Mouse (Mus musculus) large intestine, adult 2 months (tissue): ENCODE results near the gene Brd1. TPM values are rescaled to one million over a fixed set of nuclear protein-coding genes. Genes with fewer than 3 reads are reported as not detected.

Experiments
- polyA plus RNA-seq: library from polyadenylated mRNA; depleted of rRNA; stranded (reverse); fragments of >200 nt; gene quantifications from 2 replicates; pipeline ENCODE4 v1.2.3, GENCODE M21; 2012; rRNA removed

Gene Brd1
- polyA plus RNA-seq, 1 experiment: 11.7 TPM

Other genes with a start within 250 kb of the Brd1 start
- not detected in 2 replicates for gene Zdhhc25, start 133.9 kb downstream of the Brd1 start, polyA plus RNA-seq
- 6.4 and 8.3 TPM in 2 replicates for gene Zbed4, start 17.4 kb upstream of the Brd1 start, polyA plus RNA-seq
- gene Alg12, start 85.1 kb upstream of the Brd1 start, polyA plus RNA-seq: 22.8 and 25.5 TPM in 2 replicates
- gene Creld2, start 85.4 kb upstream of the Brd1 start, polyA plus RNA-seq: 71.9 and 84.3 TPM in 2 replicates
- gene Pim3, start 128.0 kb upstream of the Brd1 start, polyA plus RNA-seq: 29.4 and 35.4 TPM in 2 replicates
- gene Ttll8, start 220.2 kb upstream of the Brd1 start, polyA plus RNA-seq: not detected in 2 replicates
- 0.04 and 0.05 TPM in 2 replicates for gene Mlc1, start 244.8 kb upstream of the Brd1 start, polyA plus RNA-seq
- gene Mov10l1, start 248.7 kb upstream of the Brd1 start, polyA plus RNA-seq: not detected in 2 replicates